Mouse (Mus musculus) intestine, postnatal 0 days (tissue): ENCODE measurements at regions not wholly inside any gene's neighbourhood (a gene's known extent, or its start where the extent isn't known, plus 50 kb on each side); places are given as distances from the start of the nearest gene placed in this dataset.

ENCODE experiments used
- ATAC-seq: fragments of 200-750 bp; cut with Nextera tagmentation; 2 replicates; pipeline ENCODE4 v1.8.0; 2017; ENCODE audit warnings: mild to moderate bottlenecking, moderate TSS enrichment, moderate library complexity
- H3K27ac ChIP-seq: fragments of 300-500 bp; sonication (generic); 2 replicates; pipeline ENCODE4 v1.5.1; 2014; ENCODE audit warnings: mild to moderate bottlenecking, low read depth, low read length, moderate library complexity
- H3K27me3 ChIP-seq: fragments of 300-500 bp; sonication (generic); replicated peaks from 2 replicates; pipeline ENCODE4 v1.6.1; 2014; ENCODE audit warnings: low read length, mixed read lengths; ENCODE audit not compliant: control insufficient read depth, insufficient read depth
- H3K36me3 ChIP-seq: fragments of 300-500 bp; sonication (generic); 2 replicates; pipeline ENCODE4 v1.6.1; 2014; ENCODE audit warnings: mild to moderate bottlenecking, moderate library complexity; ENCODE audit not compliant: control insufficient read depth, insufficient read depth
- H3K4me1 ChIP-seq: fragments of 300-500 bp; sonication (generic); replicated peaks from 2 replicates; pipeline ENCODE4 v1.6.1; 2014; ENCODE audit warnings: antibody characterized with exemption, low read length, mixed read lengths; ENCODE audit not compliant: control insufficient read depth, insufficient read depth
- H3K4me2 ChIP-seq: fragments of 300-500 bp; sonication (generic); replicated peaks from 2 replicates; pipeline ENCODE4 v1.6.1; 2014; ENCODE audit warnings: low read depth, mild to moderate bottlenecking, moderate library complexity
- H3K4me3 ChIP-seq: fragments of 300-500 bp; sonication (generic); 2 replicates; pipeline ENCODE4 v1.5.1; 2014; ENCODE audit warnings: low read depth, low read length
- H3K9ac ChIP-seq: fragments of 300-500 bp; sonication (generic); 2 replicates; pipeline ENCODE4 v1.6.1; 2014; ENCODE audit warnings: mild to moderate bottlenecking, low read depth, low read length
- H3K9me3 ChIP-seq: fragments of 300-500 bp; sonication (generic); 2 replicates; pipeline ENCODE4 v1.6.1; 2016; ENCODE audit warnings: mixed run types; ENCODE audit not compliant: control insufficient read depth
- CTCF ChIP-seq: sonication (generic); IDR thresholded peaks from 2 replicates; pipeline ENCODE4 v1.5.1; 2016; ENCODE audit warnings: low read depth, mild to moderate bottlenecking, control low read depth, antibody characterized with exemption, moderate library complexity
- WGBS: fragments of 180-500 bp; shearing (Covaris S2); extraction: QIAGEN DNeasy Blood & Tissue Kit; methylation state at CpG from one replicate; pipeline ENCODE4 v1.1.7; 2014; 5-methylcytosine and 5-hydroxymethylcytosine counted together

- Histone ChIP-seq H3K9ac (no peak overlapping the region), H3K27me3 (no peaks in the 10 kb centered on the region), H3K9me3 (no peaks in the 10 kb centered on the region), H3K4me2 (no peak overlapping the region), H3K36me3 (no peaks in the 10 kb centered on the region), H3K4me1 (no peaks in the 10 kb centered on the region), H3K4me3 (no peak overlapping the region), H3K27ac (no peak overlapping the region)
- no peak for TF ChIP-seq CTCF
- no peak for ATAC-seq
- WGBS, result 24% methylated on average over 5 of the region's 5 CpGs
These were observed 151.8 kb upstream of the Cdh4 start for GRCm38 (mm10) chr2:179290394-179290793.

GRCm38 (mm10) chr2:179291046-179291563 is 151.1 kb upstream of the Cdh4 start:
- no peaks in the 10 kb centered on the region for H3K4me1 ChIP-seq
- ATAC-seq, result no peak

GRCm38 (mm10) chr2:179291958-179292357 is 150.3 kb upstream of the Cdh4 start:
- Histone ChIP-seq H3K27ac (no peak overlapping the region), H3K27me3 (no peaks in the 10 kb centered on the region), H3K9ac (no peak overlapping the region), H3K4me2 (no peak overlapping the region), H3K4me1 (no peaks in the 10 kb centered on the region), H3K4me3 (no peak overlapping the region), H3K36me3 (no peaks in the 10 kb centered on the region), H3K9me3 (no peaks in the 10 kb centered on the region)
- 69% methylated on average over 8 of the region's 8 CpGs for WGBS
- no peak for ATAC-seq
- TF ChIP-seq CTCF, result no peak

More at GRCm38 (mm10) chr2:179291046-179291563, 151.1 kb upstream of the Cdh4 start:
- Histone ChIP-seq H3K9ac (no peak overlapping the region), H3K4me2 (no peak overlapping the region), H3K4me3 (no peak overlapping the region), H3K27ac (no peak overlapping the region), H3K36me3 (no peaks in the 10 kb centered on the region), H3K9me3 (no peaks in the 10 kb centered on the region), H3K27me3 (no peaks in the 10 kb centered on the region)
- no peak for TF ChIP-seq CTCF
- 96% methylated on average over 1 of the region's 1 CpGs for WGBS

- 48% methylated on average over 4 of the region's 4 CpGs for WGBS
These were observed 149.7 kb upstream of the Cdh4 start for GRCm38 (mm10) chr2:179292566-179292965.

GRCm38 (mm10) chr2:179293114-179293513 is 149.1 kb upstream of the Cdh4 start:
- Histone ChIP-seq H3K36me3 (no peaks in the 10 kb centered on the region), H3K4me1 (no peaks in the 10 kb centered on the region), H3K27ac (no peak overlapping the region), H3K4me2 (no peak overlapping the region), H3K4me3 (no peak overlapping the region), H3K9me3 (no peaks in the 10 kb centered on the region), H3K9ac (no peak overlapping the region), H3K27me3 (no peaks in the 10 kb centered on the region)
- no peak for ATAC-seq
- no peak for TF ChIP-seq CTCF
- WGBS, result 73% methylated on average over 8 of the region's 8 CpGs

More at GRCm38 (mm10) chr2:179292566-179292965, 149.7 kb upstream of the Cdh4 start:
- H3K36me3 ChIP-seq, result no peaks in the 10 kb centered on the region
- no peaks in the 10 kb centered on the region for H3K27me3 ChIP-seq
- no peaks in the 10 kb centered on the region for H3K4me1 ChIP-seq
- no peaks in the 10 kb centered on the region for H3K9me3 ChIP-seq
- no peak for ATAC-seq
- H3K4me3 ChIP-seq, result no peak overlapping the region
- H3K27ac ChIP-seq, result no peak overlapping the region
- no peak overlapping the region for H3K4me2 ChIP-seq
- no peak for TF ChIP-seq CTCF
- no peak overlapping the region for H3K9ac ChIP-seq

GRCm38 (mm10) chr2:179297057-179297456 is 145.2 kb upstream of the Cdh4 start:
- Histone ChIP-seq H3K9ac (no peak overlapping the region), H3K4me2 (no peak overlapping the region), H3K27ac (no peak overlapping the region), H3K4me1 (no peaks in the 10 kb centered on the region), H3K36me3 (no peaks in the 10 kb centered on the region), H3K4me3 (no peak overlapping the region), H3K27me3 (no peaks in the 10 kb centered on the region), H3K9me3 (no peaks in the 10 kb centered on the region)
- no peak for TF ChIP-seq CTCF
- WGBS, result 56% methylated on average over 9 of the region's 9 CpGs
- no peak for ATAC-seq

GRCm38 (mm10) chr2:179303765-179304164 is 138.5 kb upstream of the Cdh4 start:
- no peaks in the 10 kb centered on the region for H3K27me3 ChIP-seq
- no peak overlapping the region for H3K4me2 ChIP-seq
- no peaks in the 10 kb centered on the region for H3K36me3 ChIP-seq
- 32% methylated on average over 8 of the region's 8 CpGs for WGBS
- no peaks in the 10 kb centered on the region for H3K9me3 ChIP-seq
- no peak for ATAC-seq
- no peak overlapping the region for H3K27ac ChIP-seq
- TF ChIP-seq CTCF, result no peak
- no peaks in the 10 kb centered on the region for H3K4me1 ChIP-seq
- no peak overlapping the region for H3K9ac ChIP-seq
- H3K4me3 ChIP-seq, result no peak overlapping the region
